Mouse (Mus musculus) cortical plate, adult 2 months (tissue): ENCODE data around the gene Prss56. TPM values are rescaled to one million over a fixed set of nuclear protein-coding genes. Genes with fewer than 3 reads are reported as not detected.

Source experiments
- H3K27ac ChIP-seq: fragments of 200-500 bp; 2 replicates; pipeline ENCODE4 v1.5.1; 2012; ENCODE audit warnings: low read length, control low read depth, inconsistent platforms; ENCODE audit not compliant: insufficient read depth
- H3K4me1 ChIP-seq: fragments of 200-500 bp; 2 replicates; pipeline ENCODE4 v1.6.1; 2011; ENCODE audit warnings: low read length; ENCODE audit not compliant: control insufficient read depth, insufficient read depth
- H3K4me3 ChIP-seq: fragments of 200-500 bp; 2 replicates; pipeline ENCODE4 v1.5.1; 2011; ENCODE audit warnings: mild to moderate bottlenecking, low read length, control low read depth; ENCODE audit not compliant: insufficient read depth
- CTCF ChIP-seq: fragments of 200-500 bp; IDR thresholded peaks from 2 replicates; pipeline ENCODE4 v1.5.1; 2011; ENCODE audit warnings: mild to moderate bottlenecking, control low read depth, low read length; ENCODE audit not compliant: insufficient read depth; ENCODE audit errors: extremely low read depth
- POLR2A ChIP-seq: fragments of 200-500 bp; IDR thresholded peaks from 2 replicates; pipeline ENCODE4 v1.6.1; 2011; ENCODE audit warnings: mild to moderate bottlenecking, low read length, control low read depth; ENCODE audit not compliant: insufficient read depth; ENCODE audit errors: extremely low read depth
- polyA plus RNA-seq: library from polyadenylated mRNA; depleted of rRNA; stranded (reverse); fragments of >200 nt; gene quantifications from 2 replicates; pipeline ENCODE4 v1.2.3, GENCODE M21; 2012

The Prss56 gene
- polyA plus RNA-seq, 1 experiment, result 0.40 TPM

- Histone ChIP-seq H3K4me1 (no peaks in the 10 kb centered on the region), H3K27ac (no peak overlapping the region), H3K4me3 (no peak overlapping the region)
- TF ChIP-seq CTCF (no peak), POLR2A (no peak)
These were observed 2.4 kb downstream of the Prss56 start for GRCm38 (mm10) chr1:87185526-87185925.

GRCm38 (mm10) chr1:87186261-87187036, 3.3 kb downstream of the Prss56 start:
- no peak overlapping the region for H3K27ac ChIP-seq
- no peaks in the 10 kb centered on the region for H3K4me1 ChIP-seq
- H3K4me3 ChIP-seq, result peak overlapping the region; percentile 22
- no peak for TF ChIP-seq POLR2A

GRCm38 (mm10) chr1:87187037-87187355, 3.9 kb downstream of the Prss56 start:
- no peaks in the 10 kb centered on the region for H3K4me1 ChIP-seq
- TF ChIP-seq POLR2A (no peak), CTCF (peak; percentile 74)
- H3K4me3 ChIP-seq, result peak overlapping the region; percentile 22
- H3K27ac ChIP-seq, result no peak overlapping the region

GRCm38 (mm10) chr1:87190429-87190828, 7.3 kb downstream of the Prss56 start, which contains the start of gene Chrnd:
Chrnd (plus strand) TSS chr1:87190607.
- TF ChIP-seq CTCF (no peak), POLR2A (no peak)
- Histone ChIP-seq H3K27ac (no peak within 1 kb of the TSS), H3K4me3 (no peak within 1 kb of the TSS), H3K4me1 (no peaks in the 10 kb centered on the region)

- H3K4me3 ChIP-seq, result no peak overlapping the region
- TF ChIP-seq POLR2A, result no peak
- no peak overlapping the region for H3K27ac ChIP-seq
- H3K4me1 ChIP-seq, result no peaks in the 10 kb centered on the region
These were observed 14.2 kb downstream of the Prss56 start for GRCm38 (mm10) chr1:87197296-87197695.

GRCm38 (mm10) chr1:87198119-87199065, 15.3 kb downstream of the Prss56 start:
- no peak overlapping the region for H3K4me3 ChIP-seq
- no peak overlapping the region for H3K27ac ChIP-seq
- no peaks in the 10 kb centered on the region for H3K4me1 ChIP-seq
- no peak for TF ChIP-seq POLR2A
- no peak for TF ChIP-seq CTCF

GRCm38 (mm10) chr1:87200811-87201210, 17.7 kb downstream of the Prss56 start:
- Histone ChIP-seq H3K27ac (no peak overlapping the region), H3K4me3 (no peak overlapping the region)
- no peak for TF ChIP-seq POLR2A

GRCm38 (mm10) chr1:87201848-87202247, 18.7 kb downstream of the Prss56 start:
- TF ChIP-seq CTCF (no peak), POLR2A (no peak)
- no peak overlapping the region for H3K4me3 ChIP-seq
- no peaks in the 10 kb centered on the region for H3K4me1 ChIP-seq
- no peak overlapping the region for H3K27ac ChIP-seq

More at GRCm38 (mm10) chr1:87200811-87201210, 17.7 kb downstream of the Prss56 start:
- H3K4me1 ChIP-seq, result no peaks in the 10 kb centered on the region

GRCm38 (mm10) chr1:87203779-87204178, 20.7 kb downstream of the Prss56 start:
- Histone ChIP-seq H3K4me1 (no peaks in the 10 kb centered on the region), H3K4me3 (no peak overlapping the region), H3K27ac (no peak overlapping the region)
- TF ChIP-seq CTCF, result no peak
- TF ChIP-seq POLR2A, result no peak

GRCm38 (mm10) chr1:87204465-87204864, 21.4 kb downstream of the Prss56 start, which contains the start of gene Chrng:
Chrng (plus strand) TSS chr1:87204657.
- TF ChIP-seq CTCF, result no peak
- TF ChIP-seq POLR2A, result no peak
- Histone ChIP-seq H3K4me3 (no peak within 1 kb of the TSS), H3K27ac (no peak within 1 kb of the TSS), H3K4me1 (no peaks in the 10 kb centered on the region)
